Mouse (Mus musculus) naive thymus-derived CD4-positive, alpha-beta T cell, adult 2 months (primary cell): ENCODE measurements around the gene Mgea5.

Experiments
- DNase-seq: peaks from one replicate; pipeline ENCODE4 v3.0.0-alpha.2; 2011; ENCODE audit warnings: low read depth

Gene Mgea5

GRCm38 (mm10) chr19:45796061-45796556 is 12.5 kb upstream of the Mgea5 start:
- DNase-seq: peak; percentile 91

GRCm38 (mm10) chr19:45795406-45795944 is 11.8 kb upstream of the Mgea5 start:
- peak; percentile 50 for DNase-seq

- no peak for DNase-seq
Measured at GRCm38 (mm10) chr19:45794718-45795117, 11.1 kb upstream of the Mgea5 start.

- no peak for DNase-seq
Measured at GRCm38 (mm10) chr19:45792404-45792803, 8.8 kb upstream of the Mgea5 start.

- DNase-seq: peak; percentile 58
Measured at GRCm38 (mm10) chr19:45789888-45790874, 6.5 kb upstream of the Mgea5 start.

- DNase-seq: no peak
Measured at GRCm38 (mm10) chr19:45789365-45789764, 5.7 kb upstream of the Mgea5 start.

- DNase-seq: no peak
Measured at GRCm38 (mm10) chr19:45788337-45788736, 4.7 kb upstream of the Mgea5 start.

GRCm38 (mm10) chr19:45787450-45787849 is 3.8 kb upstream of the Mgea5 start:
- DNase-seq: no peak

GRCm38 (mm10) chr19:45785470-45785869 is 1.8 kb upstream of the Mgea5 start:
- DNase-seq: no peak

GRCm38 (mm10) chr19:45783933-45784576 is 418 bp upstream of the Mgea5 start:
- DNase-seq: no peak

- DNase-seq: peak; percentile 67
Measured at GRCm38 (mm10) chr19:45782315-45783001, 1.2 kb downstream of the Mgea5 start.

GRCm38 (mm10) chr19:45781676-45782075 is 2.0 kb downstream of the Mgea5 start:
- DNase-seq: no peak

GRCm38 (mm10) chr19:45780350-45780915 is 3.2 kb downstream of the Mgea5 start:
- DNase-seq: peak; percentile 47

- no peak for DNase-seq
Measured at GRCm38 (mm10) chr19:45775486-45775885, 8.2 kb downstream of the Mgea5 start.

- DNase-seq: no peak
Measured at GRCm38 (mm10) chr19:45771501-45771900, 12.1 kb downstream of the Mgea5 start.

- DNase-seq: no peak
Measured at GRCm38 (mm10) chr19:45760810-45761209, 22.8 kb downstream of the Mgea5 start.

- DNase-seq: no peak
Measured at GRCm38 (mm10) chr19:45758671-45759070, 25.0 kb downstream of the Mgea5 start.

GRCm38 (mm10) chr19:45753551-45753950 is 30.1 kb downstream of the Mgea5 start:
- no peak for DNase-seq

GRCm38 (mm10) chr19:45751881-45752280 is 31.8 kb downstream of the Mgea5 start:
- peak; percentile 59 for DNase-seq

GRCm38 (mm10) chr19:45749243-45750043 is 34.2 kb downstream of the Mgea5 start, which contains the start of gene Npm3:
Gene Npm3, minus strand, starts transcription at chr19:45749591.
- peak; percentile 94 for DNase-seq
